Mouse (Mus musculus) urinary bladder, postnatal 10 days (tissue): ENCODE results near the gene Edem1.

ENCODE experiments used
- DNase-seq: peaks from one replicate; pipeline ENCODE4 v3.0.0; 2022; ENCODE audit warnings: low spot score

Edem1 gene

GRCm38 (mm10) chr6:108875344-108875743 lies 46.9 kb downstream of the Edem1 start:
- no peak for DNase-seq

GRCm38 (mm10) chr6:108876052-108876451 lies 47.6 kb downstream of the Edem1 start:
- DNase-seq: no peak

GRCm38 (mm10) chr6:108876486-108876885 lies 48.0 kb downstream of the Edem1 start:
- DNase-seq: no peak

- no peak for DNase-seq
These were observed 52.0 kb downstream of the Edem1 start for GRCm38 (mm10) chr6:108880368-108881013.

- DNase-seq: no peak
These were observed 52.6 kb downstream of the Edem1 start for GRCm38 (mm10) chr6:108881074-108881473.

GRCm38 (mm10) chr6:108883826-108884225 lies 55.4 kb downstream of the Edem1 start:
- DNase-seq: no peak

- no peak for DNase-seq
These were observed 56.2 kb downstream of the Edem1 start for GRCm38 (mm10) chr6:108884603-108885002.

- DNase-seq: no peak
These were observed 57.9 kb downstream of the Edem1 start for GRCm38 (mm10) chr6:108886346-108886745.

GRCm38 (mm10) chr6:108892589-108892988 lies 64.1 kb downstream of the Edem1 start:
- no peak for DNase-seq

- DNase-seq: no peak
These were observed 66.7 kb downstream of the Edem1 start for GRCm38 (mm10) chr6:108895129-108895528.

GRCm38 (mm10) chr6:108895976-108896375 lies 67.5 kb downstream of the Edem1 start:
- no peak for DNase-seq

GRCm38 (mm10) chr6:108896525-108897087 lies 68.2 kb downstream of the Edem1 start:
- DNase-seq: no peak

GRCm38 (mm10) chr6:108899231-108899630 lies 70.8 kb downstream of the Edem1 start:
- no peak for DNase-seq

- DNase-seq: no peak
These were observed 73.7 kb downstream of the Edem1 start for GRCm38 (mm10) chr6:108902124-108902523.

GRCm38 (mm10) chr6:108903280-108903679 lies 74.8 kb downstream of the Edem1 start:
- DNase-seq: no peak

GRCm38 (mm10) chr6:108906539-108906938 lies 78.1 kb downstream of the Edem1 start:
- no peak for DNase-seq
